Mouse (Mus musculus) kidney, postnatal 0 days (tissue): ENCODE data around the gene Gp1ba. TPM values are rescaled to one million over a fixed set of nuclear protein-coding genes. Genes with fewer than 3 reads are reported as not detected.

Experiments
- ATAC-seq: fragments of 200-750 bp; cut with Nextera tagmentation; replicated peaks from 2 replicates; pipeline ENCODE4 v1.8.0; 2017; ENCODE audit warnings: low read depth, moderate number of reproducible peaks, moderate TSS enrichment, moderate library complexity; ENCODE audit not compliant: low FRiP score
- DNase-seq: peaks from one replicate; pipeline ENCODE4 v3.0.0-alpha.2; 2016; ENCODE audit warnings: low spot score
- H3K27ac ChIP-seq: fragments of 300-500 bp; sonication (generic); 2 replicates; pipeline ENCODE4 v1.5.1; 2014; ENCODE audit warnings: mild to moderate bottlenecking
- H3K27me3 ChIP-seq: fragments of 300-500 bp; sonication (generic); 2 replicates; pipeline ENCODE4 v1.6.1; 2014; ENCODE audit warnings: low read length, mixed read lengths; ENCODE audit not compliant: insufficient read depth
- H3K36me3 ChIP-seq: fragments of 300-500 bp; sonication (generic); 2 replicates; pipeline ENCODE4 v1.6.1; 2014; ENCODE audit warnings: low read length, mixed read lengths; ENCODE audit not compliant: insufficient read depth
- H3K4me1 ChIP-seq: fragments of 300-500 bp; sonication (generic); replicated peaks from 2 replicates; pipeline ENCODE4 v1.6.1; 2014; ENCODE audit warnings: antibody characterized with exemption, low read length, mixed read lengths; ENCODE audit not compliant: insufficient read depth
- H3K4me2 ChIP-seq: fragments of 300-500 bp; sonication (generic); 2 replicates; pipeline ENCODE4 v1.6.1; 2014; ENCODE audit warnings: mild to moderate bottlenecking, low read length, moderate library complexity, mixed read lengths
- H3K4me3 ChIP-seq: fragments of 300-500 bp; sonication (generic); replicated peaks from 2 replicates; pipeline ENCODE4 v1.5.1; 2014; ENCODE audit warnings: low read depth, low read length
- H3K9ac ChIP-seq: fragments of 300-500 bp; sonication (generic); 2 replicates; pipeline ENCODE4 v1.6.1; 2014; ENCODE audit warnings: low read depth, low read length
- H3K9me3 ChIP-seq: fragments of 300-500 bp; sonication (generic); replicated peaks from 2 replicates; pipeline ENCODE4 v1.6.1; 2016; ENCODE audit warnings: low read length, inconsistent platforms, mixed read lengths
- CTCF ChIP-seq: IDR thresholded peaks from 2 replicates; pipeline ENCODE4 v1.5.1; 2016; ENCODE audit warnings: antibody characterized with exemption, low read depth, mild to moderate bottlenecking, moderate library complexity
- WGBS: fragments of 180-500 bp; shearing (Covaris S2); extraction: QIAGEN DNeasy Blood & Tissue Kit; methylation state at CpG from one replicate; pipeline ENCODE4 v1.1.7; 2014; 5-methylcytosine and 5-hydroxymethylcytosine counted together
- polyA plus RNA-seq: library from polyadenylated mRNA; unstranded; fragments of >200 nt; fragmentation: Nextera tagmentation; extraction: Ambion mirVana; gene quantifications from 2 replicates; pipeline ENCODE4 v1.2.1, GENCODE M21; 2015

Gp1ba gene
- 0.16 and 0.19 TPM in 2 replicates for polyA plus RNA-seq

GRCm38 (mm10) chr11:70638714-70639278 lies at the start of gene Gp1ba:
Gp1ba (plus strand) TSS chr11:70639122.
- WGBS = 44% methylated on average over 5 of the region's 5 CpGs
- H3K36me3 ChIP-seq = no peaks in the 10 kb centered on the region
- no peaks in the 10 kb centered on the region for H3K9me3 ChIP-seq
- TF ChIP-seq CTCF = no peak
- H3K27me3 ChIP-seq = no peaks in the 10 kb centered on the region
- DNase-seq (no peak), ATAC-seq (no peak)
- no peak within 1 kb of the TSS for H3K9ac ChIP-seq
- no peak within 1 kb of the TSS for H3K27ac ChIP-seq
- no peaks in the 10 kb centered on the region; the same call in 1 of the 2 replicates for H3K4me1 ChIP-seq
- H3K4me2 ChIP-seq = no peak within 1 kb of the TSS
- H3K4me3 ChIP-seq = no peak within 1 kb of the TSS

GRCm38 (mm10) chr11:70591733-70592132 lies 47.2 kb upstream of the Gp1ba start:
- Histone ChIP-seq H3K4me3 (no peak overlapping the region), H3K36me3 (no peaks in the 10 kb centered on the region), H3K27ac (no peak overlapping the region), H3K9me3 (no peaks in the 10 kb centered on the region), H3K4me1 (no peaks in the 10 kb centered on the region), H3K9ac (no peak overlapping the region), H3K4me2 (no peak overlapping the region), H3K27me3 (no peaks in the 10 kb centered on the region)
- no peak for TF ChIP-seq CTCF
- WGBS = 75% methylated on average over 1 of the region's 1 CpGs
- no peak for DNase-seq
- ATAC-seq = no peak

GRCm38 (mm10) chr11:70594253-70594989 lies 44.5 kb upstream of the Gp1ba start:
- Histone ChIP-seq H3K4me1 (no peaks in the 10 kb centered on the region), H3K36me3 (0 out of 2 replicates have a peak, but pooled peaks cover 21% of the 10 kb centered on the region), H3K4me3 (no peak overlapping the region), H3K27me3 (no peaks in the 10 kb centered on the region), H3K9ac (no peak overlapping the region), H3K4me2 (no peak overlapping the region), H3K9me3 (no peaks in the 10 kb centered on the region), H3K27ac (no peak overlapping the region; the same call in 1 of the 2 replicates)
- no peak for TF ChIP-seq CTCF
- DNase-seq = no peak
- no peak for ATAC-seq
- 64% methylated on average over 15 of the region's 15 CpGs for WGBS

GRCm38 (mm10) chr11:70595638-70596037 lies 43.3 kb upstream of the Gp1ba start:
- Histone ChIP-seq H3K27ac (peak overlapping the region; percentile 19; the same call in 1 of the 2 replicates), H3K4me2 (no peak overlapping the region)
- 66% methylated on average over 2 of the region's 2 CpGs for WGBS

GRCm38 (mm10) chr11:70596094-70596493 lies 42.8 kb upstream of the Gp1ba start:
- no peak overlapping the region for H3K9ac ChIP-seq
- H3K4me1 ChIP-seq = no peaks in the 10 kb centered on the region
- 0 out of 2 replicates have a peak, but pooled peaks cover 22% of the 10 kb centered on the region for H3K36me3 ChIP-seq
- peak overlapping the region; percentile 19; the same call in 1 of the 2 replicates for H3K27ac ChIP-seq
- TF ChIP-seq CTCF = no peak
- DNase-seq (no peak), ATAC-seq (no peak)
- no peak overlapping the region for H3K4me2 ChIP-seq
- H3K4me3 ChIP-seq = no peak overlapping the region
- WGBS = 63% methylated on average over 4 of the region's 4 CpGs
- no peaks in the 10 kb centered on the region for H3K27me3 ChIP-seq
- no peaks in the 10 kb centered on the region for H3K9me3 ChIP-seq

More at GRCm38 (mm10) chr11:70595638-70596037, 43.3 kb upstream of the Gp1ba start:
- Histone ChIP-seq H3K36me3 (0 out of 2 replicates have a peak, but pooled peaks cover 22% of the 10 kb centered on the region), H3K4me1 (no peaks in the 10 kb centered on the region), H3K4me3 (no peak overlapping the region), H3K27me3 (no peaks in the 10 kb centered on the region), H3K9ac (0 out of 2 replicates have a peak overlapping the region, but pooled peaks have one; percentile 25), H3K9me3 (no peaks in the 10 kb centered on the region)
- DNase-seq (no peak), ATAC-seq (no peak)
- no peak for TF ChIP-seq CTCF

- H3K9me3 ChIP-seq = no peaks in the 10 kb centered on the region
- no peak overlapping the region for H3K9ac ChIP-seq
- H3K27ac ChIP-seq = no peak overlapping the region
- no peaks in the 10 kb centered on the region for H3K4me1 ChIP-seq
- ATAC-seq (no peak), DNase-seq (no peak)
- peaks cover 28% of the 10 kb centered on the region for H3K36me3 ChIP-seq
- no peak for TF ChIP-seq CTCF
- no peak overlapping the region for H3K4me3 ChIP-seq
- WGBS = 84% methylated on average over 6 of the region's 6 CpGs
- H3K27me3 ChIP-seq = no peaks in the 10 kb centered on the region
- no peak overlapping the region for H3K4me2 ChIP-seq
Observed at GRCm38 (mm10) chr11:70597301-70597700, 41.6 kb upstream of the Gp1ba start.
